Comparison of ENCODE assay signal across 10 mouse cellular contexts in the genomic region with DNA sequence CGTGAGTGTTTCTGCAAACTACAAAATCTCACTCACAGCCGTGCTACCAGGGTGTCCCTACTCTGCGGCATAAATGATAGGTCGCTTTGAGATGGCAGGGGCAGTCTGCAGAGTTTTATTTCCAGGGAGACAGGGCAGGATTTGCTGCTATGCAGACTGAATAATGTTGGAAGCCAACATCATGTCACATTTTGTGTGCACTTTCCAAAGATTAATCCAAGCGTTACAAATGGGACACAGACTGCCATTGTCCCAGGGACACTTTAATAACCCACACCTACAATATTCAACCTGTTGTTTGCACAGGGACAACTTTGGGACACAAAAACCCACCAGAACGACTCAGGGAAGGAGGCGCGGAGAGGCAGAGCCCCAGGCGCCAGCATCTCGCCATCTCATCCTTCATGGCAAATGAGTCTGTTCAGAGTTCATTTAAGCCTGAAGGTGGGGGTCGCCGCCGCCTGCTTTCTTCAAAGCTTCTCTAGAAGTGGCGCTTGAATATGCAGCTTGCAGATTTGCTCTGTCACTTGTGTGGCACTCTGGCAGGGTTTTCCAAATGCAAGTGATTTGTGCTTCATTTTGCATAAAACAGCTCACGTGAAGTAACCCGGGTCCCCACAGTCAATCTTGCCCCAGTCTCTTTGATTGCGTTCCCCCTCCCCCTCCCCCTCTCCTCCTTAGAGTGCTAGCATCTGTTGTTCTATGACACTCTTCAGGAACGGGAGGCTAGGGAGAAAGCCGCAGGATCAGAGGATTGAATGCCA. TPM values are rescaled to one million over a fixed set of nuclear protein-coding genes. Genes with fewer than 3 reads are reported as not detected.
DNase-seq lines count a peak whose midpoint lies in the region; ATAC-seq lines count a peak whose summit lies in the region.
"Had no signal": no experiment of that assay in that cellular context is flagged by ENCODE, and none has a peak within 500 bp of the region (broad histone marks: within the 10 kb centered on the region; RNA-seq: fewer than 3 reads in every experiment).

No protein-coding gene starts in this region.

- no peaks in the 10 kb centered on the region; the same call in 1 of the 2 replicates for H3K4me1 ChIP-seq in forebrain, embryonic 11.5 days (replicated peaks; ENCODE audit: control insufficient read depth, insufficient read depth, low read length)
- H3K4me1 ChIP-seq in limb, embryonic 13.5 days, result peaks cover 9% of the 10 kb centered on the region; the same call in 1 of the 2 replicates

- H3K4me3 ChIP-seq in forebrain, embryonic 11.5 days (ENCODE audit: low read depth, low read length), result no peak overlapping the region
- no peak overlapping the region for H3K4me3 ChIP-seq in limb, embryonic 13.5 days

- no peaks in the 10 kb centered on the region for H3K9me3 ChIP-seq in forebrain, embryonic 11.5 days (ENCODE audit: control insufficient read depth, low read length)
- H3K9me3 ChIP-seq in limb, embryonic 13.5 days, result no peaks in the 10 kb centered on the region

- peak; percentile 6 for DNase-seq in right cerebral cortex, postnatal 4 days
- DNase-seq in right cerebral cortex, postnatal 14 days, result no peak
- peak; percentile 70 for DNase-seq in forebrain, embryonic 11.5 days (ENCODE audit: low spot score)
- DNase-seq in spleen, adult 18-20 months, result no peak
- no peak for DNase-seq in thymus, postnatal 0 days (ENCODE audit: low spot score)
- no peak for DNase-seq in adrenal gland, postnatal 36 days

- 5% methylated on average over 19 of the region's 19 CpGs for whole genome bisulfite sequencing in forebrain, embryonic 11.5 days
- 9% methylated on average over 19 of the region's 19 CpGs for WGBS in limb, embryonic 13.5 days

- no peak overlapping the region for H3K27ac ChIP-seq in forebrain, embryonic 11.5 days (ENCODE audit: low read depth, low read length)
- no peak overlapping the region for H3K27ac ChIP-seq in limb, embryonic 13.5 days
- H3K27ac ChIP-seq: liver, embryonic 14.5 days had no signal

- peak overlapping the region; percentile 12; the same call in 1 of the 2 replicates for H3K4me2 ChIP-seq in forebrain, embryonic 11.5 days (ENCODE audit: low read depth, low read length, severe bottlenecking)
- H3K4me2 ChIP-seq in limb, embryonic 13.5 days (replicated peaks), result peak overlapping the region; percentile 47

- no peak overlapping the region for H3K9ac ChIP-seq in forebrain, embryonic 11.5 days (ENCODE audit: low read length)
- 0 out of 2 replicates have a peak overlapping the region, but pooled peaks have one; percentile 19 for H3K9ac ChIP-seq in limb, embryonic 13.5 days
- H3K9ac ChIP-seq: liver, embryonic 14.5 days had no signal

- no peaks in the 10 kb centered on the region for H3K36me3 ChIP-seq in forebrain, embryonic 11.5 days (ENCODE audit: control insufficient read depth, insufficient read depth, low read length)
- no peaks in the 10 kb centered on the region for H3K36me3 ChIP-seq in limb, embryonic 13.5 days

- no peaks in the 10 kb centered on the region for H3K27me3 ChIP-seq in forebrain, embryonic 11.5 days (ENCODE audit: control insufficient read depth, insufficient read depth, low read length)
- H3K27me3 ChIP-seq in limb, embryonic 13.5 days, result peaks cover 26% of the 10 kb centered on the region

- ATAC-seq in forebrain, embryonic 11.5 days (replicated peaks; ENCODE audit: low FRiP score), result peak; percentile 51
- ATAC-seq in limb, embryonic 13.5 days (ENCODE audit: low FRiP score, low read depth), result no peak

RNA-seq across cellular contexts. Expression of gene Atoh1, which starts 40.6 kb away (rescaled TPM):
- polyA plus RNA-seq in forebrain, embryonic 11.5 days (2014; fragmentation: Nextera tagmentation; extraction: Ambion mirVana), result not detected in 2 replicates
- 0.06 TPM in 1 of 2 replicates, not detected in the other for polyA plus RNA-seq in limb, embryonic 13.5 days (2015; fragmentation: Nextera tagmentation; extraction: Ambion mirVana)
- not detected in 2 replicates for polyA plus RNA-seq in thymus, postnatal 0 days (2015; fragmentation: Nextera tagmentation; extraction: Ambion mirVana)
- not detected for total RNA-seq in adrenal gland, postnatal 36 days (2021)
- total RNA-seq: common myeloid progenitor, adult 5-6 weeks; neutrophil, adult 5-6 weeks had no signal
- polyA plus RNA-seq: liver, embryonic 14.5 days had no signal

Comparison
In these comparisons a context has a peak if more than half of its experiments do, and no peak if none do; other contexts are left out.
1. DNase-seq: peak in right cerebral cortex, postnatal 4 days (single experiment) and forebrain, embryonic 11.5 days (single experiment); none in right cerebral cortex, postnatal 14 days (single experiment), spleen, adult 18-20 months (0 of 2), thymus, postnatal 0 days (single experiment) and adrenal gland, postnatal 36 days (0 of 2).